Mouse (Mus musculus): ENCODE results near the gene Pimreg. TPM values are rescaled to one million over a fixed set of nuclear protein-coding genes. Genes with fewer than 3 reads are reported as not detected.

The Pimreg gene
- polyA plus RNA-seq, 1 experiment from 2014 or later: 16.2 TPM

DNA sequence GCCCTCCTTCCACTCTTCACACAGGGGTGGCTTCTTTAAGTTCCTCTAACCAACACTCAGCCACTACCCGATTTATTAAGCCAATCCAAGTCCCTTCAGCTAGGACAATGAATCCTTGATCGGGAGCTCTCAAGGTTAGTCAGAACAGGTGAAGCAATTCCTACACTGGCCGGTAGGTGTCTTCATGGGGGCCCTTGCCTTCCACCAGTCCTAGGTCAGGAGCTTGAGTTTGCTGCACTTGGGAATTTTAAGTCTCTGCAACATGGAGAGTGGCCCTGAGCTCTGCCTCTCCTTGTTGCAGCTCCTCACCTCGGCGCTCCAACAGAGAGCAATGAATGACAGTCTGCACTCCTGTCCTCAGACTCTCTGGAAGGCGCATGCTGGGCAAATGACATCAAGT lies 24.5 kb downstream of the Pimreg start:
- Histone ChIP-seq H3K27me3 (ENCODE audit: control insufficient read depth, insufficient read depth, low read depth, low read length) (no peaks in the 10 kb centered on the region), H3K4me3 (ENCODE audit: low read depth, low read length) (no peak overlapping the region), H3K4me1 (ENCODE audit: control insufficient read depth, low read depth, low read length) (no peaks in the 10 kb centered on the region), H3K9ac (ENCODE audit: low read depth, low read length) (no peak overlapping the region), H3K36me3 (ENCODE audit: control insufficient read depth, insufficient read depth) (no peaks in the 10 kb centered on the region), H3K27ac (ENCODE audit: low read length) (no peak overlapping the region), H3K9me3 (replicated peaks; ENCODE audit: control insufficient read depth, low read length) (no peaks in the 10 kb centered on the region), H3K4me2 (ENCODE audit: low read depth, low read length) (no peak overlapping the region)
- ATAC-seq (ENCODE audit: low read depth): no peak
- 35% methylated on average over 6 of the region's 6 CpGs for WGBS (ENCODE audit: insufficient replicate concordance)

- 53% methylated on average over 5 of the region's 5 CpGs for WGBS (ENCODE audit: insufficient replicate concordance)
- no peak for ATAC-seq (ENCODE audit: low read depth)
- no peak overlapping the region for H3K4me3 ChIP-seq (ENCODE audit: low read depth, low read length)
- H3K27ac ChIP-seq (ENCODE audit: low read length): no peak overlapping the region
- H3K4me1 ChIP-seq (ENCODE audit: control insufficient read depth, low read depth, low read length): no peaks in the 10 kb centered on the region
- H3K9me3 ChIP-seq (replicated peaks; ENCODE audit: control insufficient read depth, low read length): no peaks in the 10 kb centered on the region
- no peaks in the 10 kb centered on the region for H3K27me3 ChIP-seq (ENCODE audit: control insufficient read depth, insufficient read depth, low read depth, low read length)
- no peaks in the 10 kb centered on the region for H3K36me3 ChIP-seq (ENCODE audit: control insufficient read depth, insufficient read depth)
- no peak overlapping the region for H3K9ac ChIP-seq (ENCODE audit: low read depth, low read length)
- H3K4me2 ChIP-seq (ENCODE audit: low read depth, low read length): no peak overlapping the region
These were observed 25.5 kb downstream of the Pimreg start for GRCm38 (mm10) chr11:72067326-72067725.

DNA sequence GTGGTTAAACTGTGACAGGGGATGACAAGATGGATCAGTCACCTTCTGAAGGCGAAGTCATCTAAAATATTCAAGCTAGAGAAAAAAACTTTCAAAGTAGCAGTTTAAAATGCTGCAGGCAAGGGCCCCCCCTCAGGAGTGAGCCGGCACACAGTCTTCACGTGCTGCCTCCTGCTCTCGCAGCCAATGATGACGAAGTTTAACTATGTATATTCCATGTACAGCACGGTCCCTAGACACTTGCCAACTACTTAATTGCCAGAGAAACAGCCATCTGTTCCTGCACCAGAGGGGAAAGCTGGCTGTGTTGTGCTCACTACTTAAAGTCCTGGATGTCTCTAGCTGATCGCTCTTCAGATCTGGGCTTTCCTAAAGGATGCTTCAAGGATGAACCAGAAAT lies 26.2 kb downstream of the Pimreg start:
- Histone ChIP-seq H3K4me2 (ENCODE audit: low read depth, low read length) (no peak overlapping the region), H3K9ac (ENCODE audit: low read depth, low read length) (no peak overlapping the region), H3K27me3 (ENCODE audit: control insufficient read depth, insufficient read depth, low read depth, low read length) (no peaks in the 10 kb centered on the region), H3K36me3 (ENCODE audit: control insufficient read depth, insufficient read depth) (no peaks in the 10 kb centered on the region), H3K9me3 (replicated peaks; ENCODE audit: control insufficient read depth, low read length) (no peaks in the 10 kb centered on the region), H3K27ac (ENCODE audit: low read length) (no peak overlapping the region), H3K4me1 (ENCODE audit: control insufficient read depth, low read depth, low read length) (no peaks in the 10 kb centered on the region), H3K4me3 (ENCODE audit: low read depth, low read length) (no peak overlapping the region)
- WGBS (ENCODE audit: insufficient replicate concordance): 64% methylated on average over 7 of the region's 7 CpGs
- ATAC-seq (ENCODE audit: low read depth): no peak

DNA sequence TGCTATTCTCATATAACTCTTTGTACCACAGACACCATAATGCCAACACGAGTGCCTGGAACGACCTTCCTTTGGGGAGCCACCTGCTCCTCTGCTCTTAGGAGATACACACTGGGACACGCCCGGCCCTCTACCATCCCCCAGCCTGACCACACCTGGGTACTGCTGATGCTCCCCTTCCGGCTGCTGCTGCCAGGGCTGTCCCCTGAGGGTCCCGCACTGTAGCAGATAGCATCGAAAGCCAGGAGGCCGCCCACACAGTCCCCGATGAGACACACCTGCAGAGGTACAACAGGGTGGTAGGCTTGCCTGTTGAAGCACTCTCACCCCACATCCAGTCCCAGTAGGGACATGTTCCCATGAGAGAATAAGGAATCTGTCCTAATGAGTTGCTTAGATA lies 28.9 kb downstream of the Pimreg start:
- no peak overlapping the region for H3K4me2 ChIP-seq (ENCODE audit: low read depth, low read length)

DNA sequence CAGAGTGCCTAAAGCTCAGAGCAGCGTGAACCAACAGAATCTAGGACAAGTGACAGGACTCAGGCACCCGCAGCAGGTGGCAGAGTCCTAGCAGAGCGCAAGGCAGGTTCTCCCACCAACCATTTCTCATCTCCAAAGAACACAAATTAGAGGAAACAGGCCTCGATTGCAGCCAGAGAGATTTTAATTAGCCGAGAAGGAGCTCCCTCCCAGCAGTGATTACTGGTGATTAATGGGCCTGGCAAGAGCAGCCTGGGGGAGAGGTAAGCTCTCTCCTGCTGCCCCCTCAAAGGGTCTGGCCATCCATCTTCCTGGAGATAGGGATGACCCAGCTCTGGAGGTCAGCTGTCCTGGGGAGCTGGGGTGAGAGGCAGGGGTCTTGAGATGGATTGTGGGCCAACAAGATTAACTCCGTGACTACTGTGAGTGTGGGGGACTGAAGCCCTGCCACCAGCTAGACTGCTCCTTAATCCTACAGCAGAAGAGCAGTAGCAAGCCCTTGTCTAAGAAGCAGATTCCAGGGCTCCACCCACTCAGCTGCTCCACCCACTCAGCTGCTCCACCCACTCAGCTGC lies 30.6 kb downstream of the Pimreg start:
- Histone ChIP-seq H3K27me3 (ENCODE audit: control insufficient read depth, insufficient read depth, low read depth, low read length) (no peaks in the 10 kb centered on the region), H3K4me3 (ENCODE audit: low read depth, low read length) (no peak overlapping the region), H3K27ac (ENCODE audit: low read length) (no peak overlapping the region), H3K9ac (ENCODE audit: low read depth, low read length) (no peak overlapping the region), H3K9me3 (replicated peaks; ENCODE audit: control insufficient read depth, low read length) (no peaks in the 10 kb centered on the region), H3K4me1 (ENCODE audit: control insufficient read depth, low read depth, low read length) (no peaks in the 10 kb centered on the region), H3K4me2 (ENCODE audit: low read depth, low read length) (no peak overlapping the region), H3K36me3 (ENCODE audit: control insufficient read depth, insufficient read depth) (no peaks in the 10 kb centered on the region)
- WGBS (ENCODE audit: insufficient replicate concordance): 54% methylated on average over 6 of the region's 6 CpGs
- ATAC-seq (ENCODE audit: low read depth): no peak

More for the DNA sequence above, 28.9 kb downstream of the Pimreg start:
- Histone ChIP-seq H3K9me3 (replicated peaks; ENCODE audit: control insufficient read depth, low read length) (no peaks in the 10 kb centered on the region), H3K9ac (ENCODE audit: low read depth, low read length) (no peak overlapping the region), H3K27ac (ENCODE audit: low read length) (no peak overlapping the region), H3K27me3 (ENCODE audit: control insufficient read depth, insufficient read depth, low read depth, low read length) (no peaks in the 10 kb centered on the region), H3K4me3 (ENCODE audit: low read depth, low read length) (no peak overlapping the region), H3K4me1 (ENCODE audit: control insufficient read depth, low read depth, low read length) (no peaks in the 10 kb centered on the region), H3K36me3 (ENCODE audit: control insufficient read depth, insufficient read depth) (no peaks in the 10 kb centered on the region)
- 58% methylated on average over 9 of the region's 9 CpGs for whole genome bisulfite sequencing (ENCODE audit: insufficient replicate concordance)
- no peak for ATAC-seq (ENCODE audit: low read depth)

GRCm38 (mm10) chr11:72074230-72074629 lies 32.4 kb downstream of the Pimreg start:
- no peaks in the 10 kb centered on the region for H3K27me3 ChIP-seq (ENCODE audit: control insufficient read depth, insufficient read depth, low read depth, low read length)
- H3K9ac ChIP-seq (ENCODE audit: low read depth, low read length): no peak overlapping the region
- no peak overlapping the region for H3K4me3 ChIP-seq (ENCODE audit: low read depth, low read length)
- no peaks in the 10 kb centered on the region for H3K36me3 ChIP-seq (ENCODE audit: control insufficient read depth, insufficient read depth)
- no peak overlapping the region for H3K27ac ChIP-seq (ENCODE audit: low read length)
- WGBS (ENCODE audit: insufficient replicate concordance): 62% methylated on average over 13 of the region's 13 CpGs
- no peaks in the 10 kb centered on the region for H3K9me3 ChIP-seq (replicated peaks; ENCODE audit: control insufficient read depth, low read length)
- no peak overlapping the region for H3K4me2 ChIP-seq (ENCODE audit: low read depth, low read length)
- no peaks in the 10 kb centered on the region for H3K4me1 ChIP-seq (ENCODE audit: control insufficient read depth, low read depth, low read length)
- no peak for ATAC-seq (ENCODE audit: low read depth)

DNA sequence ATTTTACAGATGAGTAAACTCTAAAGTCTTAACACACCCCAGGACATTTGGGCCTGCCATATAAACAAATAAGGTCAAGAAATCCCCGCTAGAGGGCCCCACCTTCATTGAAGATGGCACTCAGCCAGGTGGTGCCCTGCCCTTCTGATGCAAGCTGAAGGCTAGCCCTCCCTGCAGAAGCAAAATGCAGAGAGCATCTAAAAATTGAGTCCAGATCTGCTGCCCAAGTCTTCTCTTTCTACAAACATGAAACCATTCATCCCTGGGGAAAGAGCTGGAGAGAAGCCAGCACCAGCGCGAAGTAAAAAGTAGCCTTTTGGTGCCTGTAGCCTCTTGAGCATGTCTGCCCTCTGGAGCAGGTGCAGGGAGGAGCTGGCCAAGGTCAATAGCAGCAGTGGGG lies 36.2 kb downstream of the Pimreg start:
- H3K9me3 ChIP-seq (replicated peaks; ENCODE audit: control insufficient read depth, low read length): no peaks in the 10 kb centered on the region
- 40% methylated on average over 3 of the region's 3 CpGs for WGBS (ENCODE audit: insufficient replicate concordance)
- no peak for ATAC-seq (ENCODE audit: low read depth)

DNA sequence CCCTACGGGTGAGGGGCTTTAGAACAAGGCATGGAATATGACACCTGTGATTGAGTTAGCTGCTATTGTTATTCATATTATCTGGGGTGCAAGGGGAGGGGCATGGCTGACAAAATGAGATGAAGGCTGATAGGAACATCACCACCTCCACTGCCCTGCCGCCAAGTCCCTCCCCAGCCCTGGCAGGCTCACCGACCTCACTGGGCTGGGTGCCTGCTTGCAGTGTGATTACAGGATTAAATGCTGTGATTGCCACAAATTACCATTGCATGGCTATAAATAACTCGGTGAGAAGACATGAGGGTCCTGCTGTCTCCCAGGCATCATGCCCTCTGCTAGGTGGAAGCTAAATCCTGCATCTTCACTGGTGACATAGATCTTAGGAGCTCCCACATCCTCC lies 36.8 kb downstream of the Pimreg start:
- Histone ChIP-seq H3K9ac (ENCODE audit: low read depth, low read length) (no peak overlapping the region), H3K4me3 (ENCODE audit: low read depth, low read length) (no peak overlapping the region), H3K4me1 (ENCODE audit: control insufficient read depth, low read depth, low read length) (no peaks in the 10 kb centered on the region), H3K27ac (ENCODE audit: low read length) (no peak overlapping the region), H3K9me3 (replicated peaks; ENCODE audit: control insufficient read depth, low read length) (no peaks in the 10 kb centered on the region), H3K4me2 (ENCODE audit: low read depth, low read length) (no peak overlapping the region), H3K27me3 (ENCODE audit: control insufficient read depth, insufficient read depth, low read depth, low read length) (no peaks in the 10 kb centered on the region), H3K36me3 (ENCODE audit: control insufficient read depth, insufficient read depth) (no peaks in the 10 kb centered on the region)
- no peak for ATAC-seq (ENCODE audit: low read depth)
- 44% methylated on average over 4 of the region's 4 CpGs for WGBS (ENCODE audit: insufficient replicate concordance)

More for the DNA sequence above, 36.2 kb downstream of the Pimreg start:
- no peak overlapping the region for H3K27ac ChIP-seq (ENCODE audit: low read length)
- H3K9ac ChIP-seq (ENCODE audit: low read depth, low read length): no peak overlapping the region
- H3K4me1 ChIP-seq (ENCODE audit: control insufficient read depth, low read depth, low read length): no peaks in the 10 kb centered on the region
- no peaks in the 10 kb centered on the region for H3K27me3 ChIP-seq (ENCODE audit: control insufficient read depth, insufficient read depth, low read depth, low read length)
- no peak overlapping the region for H3K4me3 ChIP-seq (ENCODE audit: low read depth, low read length)
- no peaks in the 10 kb centered on the region for H3K36me3 ChIP-seq (ENCODE audit: control insufficient read depth, insufficient read depth)
- H3K4me2 ChIP-seq (ENCODE audit: low read depth, low read length): no peak overlapping the region

GRCm38 (mm10) chr11:72080461-72080860 lies 38.6 kb downstream of the Pimreg start:
- Histone ChIP-seq H3K36me3 (ENCODE audit: control insufficient read depth, insufficient read depth) (no peaks in the 10 kb centered on the region), H3K4me3 (ENCODE audit: low read depth, low read length) (no peak overlapping the region), H3K9ac (ENCODE audit: low read depth, low read length) (no peak overlapping the region), H3K4me2 (ENCODE audit: low read depth, low read length) (no peak overlapping the region), H3K9me3 (replicated peaks; ENCODE audit: control insufficient read depth, low read length) (no peaks in the 10 kb centered on the region), H3K4me1 (ENCODE audit: control insufficient read depth, low read depth, low read length) (no peaks in the 10 kb centered on the region), H3K27ac (ENCODE audit: low read length) (no peak overlapping the region), H3K27me3 (ENCODE audit: control insufficient read depth, insufficient read depth, low read depth, low read length) (no peaks in the 10 kb centered on the region)
- no peak for ATAC-seq (ENCODE audit: low read depth)
- 69% methylated on average over 6 of the region's 6 CpGs for WGBS (ENCODE audit: insufficient replicate concordance)
